In the genomic region with DNA sequence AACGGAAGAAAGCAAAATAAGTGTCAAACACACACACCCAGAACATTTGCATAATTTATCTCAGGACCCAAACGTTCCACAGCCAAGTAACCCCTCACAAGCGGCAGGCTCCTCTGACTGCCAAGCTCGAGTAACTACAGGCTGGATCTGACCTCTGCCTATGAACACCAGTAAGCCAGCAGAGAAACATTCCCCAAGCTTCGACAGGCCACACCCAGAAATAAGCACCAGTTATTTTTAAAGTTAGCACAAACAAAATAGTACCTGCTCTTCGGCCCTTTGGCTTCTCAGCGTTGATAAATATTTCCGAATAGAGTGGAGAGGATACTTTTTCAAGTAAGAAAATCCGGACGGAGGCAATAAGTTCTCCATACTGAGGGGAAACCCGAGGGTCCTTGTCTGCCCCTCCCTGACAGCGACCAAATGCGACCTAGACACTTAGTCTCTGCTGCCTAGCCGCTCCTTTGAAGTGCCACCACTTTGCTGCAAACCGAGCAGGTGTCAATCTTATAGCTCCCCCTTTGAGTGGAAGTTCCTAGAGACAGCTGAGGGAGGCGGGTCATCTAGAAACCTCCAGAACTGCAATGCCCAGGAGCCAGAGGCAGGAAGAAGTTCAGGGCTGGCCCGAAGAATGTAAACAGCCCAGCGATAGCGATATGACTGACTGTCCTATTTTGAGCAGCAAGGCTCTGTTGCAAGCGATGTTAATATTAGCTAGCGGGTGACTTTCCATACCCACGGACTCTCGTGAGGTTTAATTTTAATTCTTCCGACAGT, we compare ENCODE assay signal across 9 mouse cellular contexts. TPM values are rescaled to one million over a fixed set of nuclear protein-coding genes. Genes with fewer than 3 reads are reported as not detected.
DNase-seq lines count a peak whose midpoint lies in the region; ATAC-seq lines count a peak whose summit lies in the region.
"Had no signal": no experiment of that assay in that cellular context is flagged by ENCODE, and none has a peak within 500 bp of the region (broad histone marks: within the 10 kb centered on the region; RNA-seq: fewer than 3 reads in every experiment).

No protein-coding gene starts in this region.

- no peaks in the 10 kb centered on the region for H3K27me3 ChIP-seq in kidney, embryonic 15.5 days
- no peaks in the 10 kb centered on the region for H3K27me3 ChIP-seq in midbrain, embryonic 15.5 days (replicated peaks)
- no peaks in the 10 kb centered on the region for H3K27me3 ChIP-seq in forebrain, embryonic 13.5 days
- H3K27me3 ChIP-seq: neural tube, embryonic 12.5 days had no signal

- H3K36me3 ChIP-seq in kidney, embryonic 15.5 days = no peaks in the 10 kb centered on the region
- no peaks in the 10 kb centered on the region for H3K36me3 ChIP-seq in macrophage (ENCODE audit: inconsistent target)
- H3K36me3 ChIP-seq in midbrain, embryonic 15.5 days (replicated peaks) = no peaks in the 10 kb centered on the region
- H3K36me3 ChIP-seq in forebrain, embryonic 13.5 days (ENCODE audit: poor library complexity, severe bottlenecking) = no peaks in the 10 kb centered on the region
- H3K36me3 ChIP-seq: neural tube, embryonic 12.5 days had no signal

- H3K4me1 ChIP-seq in kidney, embryonic 15.5 days = peaks cover 21% of the 10 kb centered on the region
- peaks cover 40% of the 10 kb centered on the region for H3K4me1 ChIP-seq in midbrain, embryonic 15.5 days
- peaks cover 25% of the 10 kb centered on the region for H3K4me1 ChIP-seq in forebrain, embryonic 13.5 days

- ATAC-seq in kidney, embryonic 15.5 days (replicated peaks; ENCODE audit: low FRiP score) = peak; percentile 49; the same call in 1 of the 2 replicates
- no peak for ATAC-seq in midbrain, embryonic 15.5 days (replicated peaks)
- ATAC-seq in forebrain, embryonic 13.5 days = no peak

- H3K4me3 ChIP-seq in kidney, embryonic 15.5 days (replicated peaks) = peak overlapping the region; percentile 24
- H3K4me3 ChIP-seq in macrophage (ENCODE audit: inconsistent target) = peak overlapping the region; percentile 34
- H3K4me3 ChIP-seq in midbrain, embryonic 15.5 days = no peak overlapping the region
- no peak overlapping the region for H3K4me3 ChIP-seq in forebrain, embryonic 13.5 days
- H3K4me3 ChIP-seq: neural tube, embryonic 12.5 days had no signal

- H3K9ac ChIP-seq in kidney, embryonic 15.5 days = no peak overlapping the region
- H3K9ac ChIP-seq in midbrain, embryonic 15.5 days = no peak overlapping the region
- no peak overlapping the region for H3K9ac ChIP-seq in forebrain, embryonic 13.5 days
- H3K9ac ChIP-seq: neural tube, embryonic 12.5 days had no signal

- no peaks in the 10 kb centered on the region for H3K79me2 ChIP-seq in macrophage (ENCODE audit: inconsistent target)

- WGBS in kidney, embryonic 15.5 days = 29% methylated on average over 24 of the region's 24 CpGs
- WGBS in macrophage (ENCODE audit: missing documents) = 8% methylated on average over 24 of the region's 24 CpGs
- WGBS in midbrain, embryonic 15.5 days = 61% methylated on average over 24 of the region's 24 CpGs
- WGBS in forebrain, embryonic 13.5 days = 67% methylated on average over 24 of the region's 24 CpGs

- intact Hi-C loops in gastrocnemius, postnatal 36 days (cut with DNase I) = no loop called here

- peak overlapping the region; percentile 50 for H3K4me2 ChIP-seq in kidney, embryonic 15.5 days
- H3K4me2 ChIP-seq in midbrain, embryonic 15.5 days = no peak overlapping the region
- no peak overlapping the region for H3K4me2 ChIP-seq in forebrain, embryonic 13.5 days
- H3K4me2 ChIP-seq: neural tube, embryonic 12.5 days had no signal

- no peaks in the 10 kb centered on the region for H3K9me3 ChIP-seq in kidney, embryonic 15.5 days (replicated peaks)
- no peaks in the 10 kb centered on the region for H3K9me3 ChIP-seq in midbrain, embryonic 15.5 days
- H3K9me3 ChIP-seq in forebrain, embryonic 13.5 days (replicated peaks) = no peaks in the 10 kb centered on the region
- H3K9me3 ChIP-seq: neural tube, embryonic 12.5 days had no signal

- no peak overlapping the region for H3K27ac ChIP-seq in kidney, embryonic 15.5 days
- H3K27ac ChIP-seq in macrophage = peak overlapping the region; percentile 13; the same call in 1 of the 2 replicates
- H3K27ac ChIP-seq in midbrain, embryonic 15.5 days = no peak overlapping the region
- H3K27ac ChIP-seq in forebrain, embryonic 13.5 days = no peak overlapping the region
- H3K27ac ChIP-seq: neural tube, embryonic 12.5 days had no signal

- peak; percentile 20 for DNase-seq in spleen, adult 12 weeks (ENCODE audit: low spot score)
- DNase-seq in spleen, adult 18-20 months = no peak
- DNase-seq in gastrocnemius, postnatal 36 days = peak; percentile 31 to 35
- no peak for DNase-seq in embryo, embryonic 9.5 days (ENCODE audit: extremely low spot score)

RNA-seq across cellular contexts. Expression of a gene that starts 6.2 kb away (rescaled TPM):
- 10 to 100 TPM; 34.2 to 35.3 TPM for total RNA-seq in gastrocnemius, postnatal 36 days (2021)
- 60.6 and 68.5 TPM in 2 replicates for polyA plus RNA-seq in kidney, embryonic 15.5 days (2015; fragmentation: Nextera tagmentation; extraction: Ambion mirVana)
- 100 to 1,000 TPM; 136 to 319 (median 185) TPM for total RNA-seq in macrophage (2018; cell fraction: chromatin; rRNA removed)
- 10 to 100 TPM; 47.2 to 76.4 (median 64.0) TPM for total RNA-seq in macrophage (2018; cell fraction: cytosol; rRNA removed)
- 100 to 1,000 TPM in 25 of 26 experiments, 10 to 100 TPM in 1; 90.4 to 151 (median 122) TPM for total RNA-seq in macrophage (2018; cell fraction: nucleus; rRNA removed)
- 36.1 to 58.6 TPM (median 52.3 TPM) in 3 replicates for polyA plus RNA-seq in macrophage (2018)
- polyA plus RNA-seq in midbrain, embryonic 15.5 days (2015; fragmentation: Nextera tagmentation; extraction: Ambion mirVana) = 110 and 113 TPM in 2 replicates
- polyA plus RNA-seq in forebrain, embryonic 13.5 days (2015; fragmentation: Nextera tagmentation; extraction: Ambion mirVana) = 66.1 and 66.8 TPM in 2 replicates

Comparison
In these comparisons a context has a peak if more than half of its experiments do, and no peak if none do; other contexts are left out.
1. DNase-seq: peak in spleen, adult 12 weeks (single experiment) and gastrocnemius, postnatal 36 days (2 of 2); none in spleen, adult 18-20 months (0 of 2) and embryo, embryonic 9.5 days (single experiment).
2. H3K4me3 ChIP-seq: peak in kidney, embryonic 15.5 days (single experiment) and macrophage (single experiment); none in midbrain, embryonic 15.5 days (single experiment) and forebrain, embryonic 13.5 days (single experiment).